Mouse (Mus musculus): ENCODE data around the gene Abhd2. TPM values are rescaled to one million over a fixed set of nuclear protein-coding genes. Genes with fewer than 3 reads are reported as not detected.

The Abhd2 gene
- total RNA-seq, 2 experiments from 2014 or later, result 125 to 135 TPM

GRCm38 (mm10) chr7:79311420-79311988 is 38.5 kb downstream of the Abhd2 start:
- DNase-seq (ENCODE audit: low spot score in 2 of 2), result no peak
- intact Hi-C loops (cut with DNase I), result loop anchor here (5.0 kb wide), 1 partner anchor 39 kb away; the partner anchor contains the start of gene Abhd2

- intact Hi-C loops (cut with DNase I), result loop anchor here (5.0 kb wide), 1 partner anchor 40 kb away; the partner anchor contains the start of gene Abhd2
- no peak for DNase-seq (ENCODE audit: low spot score in 2 of 2)
Observed at GRCm38 (mm10) chr7:79312246-79312645, 39.2 kb downstream of the Abhd2 start.

- intact Hi-C loops (cut with DNase I), result loop anchor here (5.0 kb wide), 1 partner anchor 41 kb away; the partner anchor contains the start of gene Abhd2
- no peak for DNase-seq (ENCODE audit: low spot score in 2 of 2)
Observed at GRCm38 (mm10) chr7:79313519-79314059, 40.6 kb downstream of the Abhd2 start.

- intact Hi-C loops (cut with DNase I), result loop anchor here (5.0 kb wide), 1 partner anchor 42 kb away; the partner anchor contains the start of gene Abhd2
Observed at GRCm38 (mm10) chr7:79314517-79314916, 41.5 kb downstream of the Abhd2 start.

GRCm38 (mm10) chr7:79315149-79315548 is 42.1 kb downstream of the Abhd2 start:
- intact Hi-C loops (cut with DNase I), result no loop called here
- no peak for DNase-seq (ENCODE audit: low spot score in 2 of 2)

More at GRCm38 (mm10) chr7:79314517-79314916, 41.5 kb downstream of the Abhd2 start:
- DNase-seq (ENCODE audit: low spot score in 2 of 2), result no peak

- intact Hi-C loops (cut with DNase I), result no loop called here
- no peak for DNase-seq (ENCODE audit: low spot score in 2 of 2)
Observed at GRCm38 (mm10) chr7:79316069-79316695, 43.2 kb downstream of the Abhd2 start.

GRCm38 (mm10) chr7:79317576-79317975 is 44.6 kb downstream of the Abhd2 start:
- no peak for DNase-seq (ENCODE audit: low spot score in 2 of 2)
- intact Hi-C loops (cut with DNase I), result no loop called here

- no peak for DNase-seq (ENCODE audit: low spot score in 2 of 2)
- intact Hi-C loops (cut with DNase I), result no loop called here
Observed at GRCm38 (mm10) chr7:79318110-79318801, 45.3 kb downstream of the Abhd2 start.

- intact Hi-C loops (cut with DNase I), result no loop called here
- DNase-seq (ENCODE audit: low spot score in 2 of 2), result no peak
Observed at GRCm38 (mm10) chr7:79323855-79324254, 50.9 kb downstream of the Abhd2 start.

GRCm38 (mm10) chr7:79328769-79329168 is 55.8 kb downstream of the Abhd2 start:
- intact Hi-C loops (cut with DNase I), result no loop called here
- no peak for DNase-seq (ENCODE audit: low spot score in 2 of 2)

- no peak for DNase-seq (ENCODE audit: low spot score in 2 of 2)
- intact Hi-C loops (cut with DNase I), result no loop called here
Observed at GRCm38 (mm10) chr7:79331197-79331596, 58.2 kb downstream of the Abhd2 start.

GRCm38 (mm10) chr7:79333419-79333818 is 60.4 kb downstream of the Abhd2 start:
- intact Hi-C loops (cut with DNase I), result no loop called here
- DNase-seq (ENCODE audit: low spot score in 2 of 2), result no peak

GRCm38 (mm10) chr7:79336362-79336910 is 63.4 kb downstream of the Abhd2 start:
- intact Hi-C loops (cut with DNase I), result no loop called here
- peak in 1 of 2 experiments; percentile 64 for DNase-seq (ENCODE audit: low spot score in 2 of 2)

GRCm38 (mm10) chr7:79345902-79346301 is 72.9 kb downstream of the Abhd2 start:
- DNase-seq (ENCODE audit: low spot score in 2 of 2), result peak; percentile 76 to 77
- intact Hi-C loops (cut with DNase I), result loop anchor here (5.0 kb wide), 3 partner anchors 74 to 419 kb away; partner anchors contain the start of gene Abhd2

GRCm38 (mm10) chr7:79346555-79347075 is 73.6 kb downstream of the Abhd2 start:
- no peak for DNase-seq (ENCODE audit: low spot score in 2 of 2)
- intact Hi-C loops (cut with DNase I), result loop anchor here (5.0 kb wide), 3 partner anchors 74 to 419 kb away; partner anchors contain the start of gene Abhd2

GRCm38 (mm10) chr7:79347108-79347813 is 74.3 kb downstream of the Abhd2 start:
- peak; percentile 52 to 58 for DNase-seq (ENCODE audit: low spot score in 2 of 2)
- intact Hi-C loops (cut with DNase I), result loop anchor here (5.0 kb wide), 3 partner anchors 75 to 420 kb away; partner anchors contain the start of gene Abhd2

GRCm38 (mm10) chr7:79348816-79349215 is 75.8 kb downstream of the Abhd2 start:
- DNase-seq (ENCODE audit: low spot score in 2 of 2), result no peak
- intact Hi-C loops (cut with DNase I), result loop anchor here (1.0 to 5.0 kb wide), 4 partner anchors 77 to 422 kb away; partner anchors contain the start of gene Abhd2

- intact Hi-C loops (cut with DNase I), result loop anchor here (1.0 to 5.0 kb wide), 4 partner anchors 78 to 423 kb away; partner anchors contain the start of gene Abhd2
- peak; percentile 93 to 94 for DNase-seq (ENCODE audit: low spot score in 2 of 2)
Observed at GRCm38 (mm10) chr7:79349738-79350386, 76.9 kb downstream of the Abhd2 start.
